ENCODE assay signal across 13 mouse cellular contexts in the genomic region with DNA sequence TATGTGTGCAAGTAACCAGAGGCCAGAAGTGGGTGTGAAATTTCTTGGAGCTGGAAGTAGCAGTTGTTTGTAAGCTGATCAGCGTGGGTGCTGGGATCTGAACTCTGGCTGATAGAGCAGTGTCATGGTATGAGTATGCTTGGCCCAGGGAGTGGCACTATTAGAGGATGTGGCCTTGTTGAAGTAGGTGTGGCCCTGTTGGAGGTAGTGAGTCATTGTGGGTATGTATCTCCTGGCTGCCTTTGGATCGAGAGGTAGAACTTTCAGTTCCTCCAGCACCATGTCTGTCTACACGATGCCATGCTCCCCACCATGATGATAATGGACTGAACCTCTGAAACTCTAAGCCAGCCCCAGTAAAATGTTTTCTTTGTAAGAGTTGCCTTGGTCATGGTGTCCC. TPM values are rescaled to one million over a fixed set of nuclear protein-coding genes. Genes with fewer than 3 reads are reported as not detected.
A peak's percentile ranks its signal among the peaks of the same experiment; 100 is the strongest.
DNase-seq lines count a peak whose midpoint lies in the region; ATAC-seq and TF ChIP-seq lines count a peak whose summit lies in the region.
"Had no signal": no experiment of that assay in that cellular context is flagged by ENCODE, and none has a peak within 500 bp of the region (broad histone marks: within the 10 kb centered on the region; RNA-seq: fewer than 3 reads in every experiment).

No protein-coding gene starts in this region.

- TF ChIP-seq EP300 in CH12.LX (IDR thresholded peaks at IDR 0.05; ENCODE audit: low read length) = 0 out of 2 replicates have a peak, but pooled peaks have one; percentile 10

- no peak overlapping the region for H3K4me3 ChIP-seq in CH12.LX (replicated peaks in 1 of 3; ENCODE audit: low read depth in 2 of 3, low read length in 2 of 3, poor library complexity in 1 of 3)
- no peak overlapping the region for H3K4me3 ChIP-seq in midbrain, embryonic 15.5 days
- H3K4me3 ChIP-seq: embryonic facial prominence, embryonic 15.5 days; heart, embryonic 10.5 days had no signal

- no peak for TF ChIP-seq POLR2A in CH12.LX (IDR thresholded peaks at IDR 0.05; ENCODE audit: low read depth, low read length)

- H3K4me2 ChIP-seq in CH12.LX (ENCODE audit: insufficient read depth, low read depth, poor library complexity, severe bottlenecking) = no peak overlapping the region
- H3K4me2 ChIP-seq in midbrain, embryonic 15.5 days = no peak overlapping the region
- H3K4me2 ChIP-seq: embryonic facial prominence, embryonic 15.5 days; hindbrain, embryonic 14.5 days had no signal

- no peak overlapping the region for H3K9ac ChIP-seq in CH12.LX (ENCODE audit: insufficient read depth, low read depth)
- H3K9ac ChIP-seq in midbrain, embryonic 15.5 days = no peak overlapping the region
- H3K9ac ChIP-seq: embryonic facial prominence, embryonic 15.5 days; hindbrain, embryonic 14.5 days had no signal

- in situ Hi-C loops in CH12.LX (cut with MboI; ENCODE audit: low pct_ligation_motif_present, low pct_unique_long_range_greater_than_20kb, low sequenced_read_pairs) = loop anchor here (25.0 kb wide), 1 partner anchor 432 kb away; no protein-coding TSS in a partner anchor

- no peaks in the 10 kb centered on the region for H3K79me2 ChIP-seq in CH12.LX (replicated peaks; ENCODE audit: control insufficient read depth, extremely low read depth, insufficient read depth, poor library complexity, severe bottlenecking)

- no peak for TF ChIP-seq CTCF in CH12.LX (conservative IDR thresholded peaks at IDR 0.05 in 1 of 2, IDR thresholded peaks at IDR 0.05 in 1 of 2; ENCODE audit: low read depth in 2 of 2, low read length in 2 of 2)

- peaks cover 6 to 20% of the 10 kb centered on the region in 2 experiments; a peak in 3 of 4 replicates for H3K4me1 ChIP-seq in CH12.LX (ENCODE audit: control insufficient read depth in 1 of 2, insufficient read depth in 2 of 2)
- H3K4me1 ChIP-seq in midbrain, embryonic 15.5 days = 0 out of 2 replicates have a peak, but pooled peaks cover 4% of the 10 kb centered on the region

- peak; percentile 39 to 51 for DNase-seq in B cell, adult 2 months
- DNase-seq in CH12.LX (ENCODE audit: extremely low read depth) = peak; percentile 69
- peak; percentile 26 to 57 for DNase-seq in monocyte, adult 2 months (ENCODE audit: low read depth in 1 of 2, low spot score in 2 of 2)
- DNase-seq in retina, postnatal 1 day = no peak
- no peak for DNase-seq in cerebellum, postnatal 10 days
- no peak for DNase-seq in neural tube, embryonic 10.5 days (ENCODE audit: extremely low spot score, low spot score)
- DNase-seq: cerebellum, postnatal 25 days; kidney, postnatal 36 days had no signal

- peaks cover 2% of the 10 kb centered on the region for H3K27me3 ChIP-seq in CH12.LX (replicated peaks)
- no peaks in the 10 kb centered on the region for H3K27me3 ChIP-seq in midbrain, embryonic 15.5 days (replicated peaks)
- H3K27me3 ChIP-seq: embryonic facial prominence, embryonic 15.5 days had no signal

- dilution Hi-C loops in CH12.LX (cut with MboI; ENCODE audit: extremely low pct_ligation_motif_present, extremely low pct_unique_long_range_greater_than_20kb, low sequenced_read_pairs) = no loop called here

- no peak overlapping the region for H3K27ac ChIP-seq in CH12.LX (ENCODE audit: insufficient read depth, low read depth)
- no peak overlapping the region for H3K27ac ChIP-seq in midbrain, embryonic 15.5 days
- H3K27ac ChIP-seq: embryonic facial prominence, embryonic 15.5 days; heart, embryonic 10.5 days; hindbrain, embryonic 14.5 days had no signal

- ATAC-seq in inflammation-experienced regulatory T-cells, adult 6 months = peak; percentile 84
- ATAC-seq in midbrain, embryonic 15.5 days (replicated peaks) = no peak

- TF ChIP-seq RAD21 in CH12.LX (IDR thresholded peaks at IDR 0.05; ENCODE audit: low read depth, low read length) = no peak

- 94% methylated on average over 3 of the region's 3 CpGs for WGBS in midbrain, embryonic 15.5 days

- H3K36me3 ChIP-seq in CH12.LX (replicated peaks in 1 of 2; ENCODE audit: control insufficient read depth in 1 of 2, insufficient read depth in 1 of 2, low read length in 1 of 2) = no peaks in the 10 kb centered on the region
- no peaks in the 10 kb centered on the region for H3K36me3 ChIP-seq in midbrain, embryonic 15.5 days (replicated peaks)
- H3K36me3 ChIP-seq: embryonic facial prominence, embryonic 15.5 days; heart, embryonic 10.5 days had no signal

- peaks cover 3% of the 10 kb centered on the region for H3K9me3 ChIP-seq in CH12.LX (replicated peaks; ENCODE audit: low read length)
- no peaks in the 10 kb centered on the region for H3K9me3 ChIP-seq in midbrain, embryonic 15.5 days
- H3K9me3 ChIP-seq: embryonic facial prominence, embryonic 15.5 days; heart, embryonic 10.5 days had no signal

TF ChIP-seq in CH12.LX, 34 proteins besides CTCF, POLR2A, EP300 and RAD21:
- TF ChIP-seq CHD1 (IDR thresholded peaks at IDR 0.05; ENCODE audit: low read depth, low read length) (no peak), PAX5 (IDR thresholded peaks at IDR 0.05; ENCODE audit: low read length) (no peak), E2F4 (IDR thresholded peaks at IDR 0.05; ENCODE audit: insufficient replicate concordance, low read depth, low read length) (no peak), MAFK (IDR thresholded peaks at IDR 0.05; ENCODE audit: insufficient replicate concordance, low read length) (no peak), GABPA (IDR thresholded peaks at IDR 0.05; ENCODE audit: insufficient replicate concordance, low read depth, low read length) (no peak), ETS1 (conservative IDR thresholded peaks at IDR 0.05; ENCODE audit: low read depth, low read length) (no peak), ZNF384 (IDR thresholded peaks at IDR 0.05; ENCODE audit: low read depth, low read length) (no peak), ZC3H11A (IDR thresholded peaks at IDR 0.05; ENCODE audit: low read depth, low read length) (no peak), MAX (IDR thresholded peaks at IDR 0.05; ENCODE audit: low read length) (no peak), IRF4 (IDR thresholded peaks at IDR 0.05; ENCODE audit: low read depth, low read length) (peak; percentile 39; the same call in 1 of the 2 replicates), ZMIZ1 (IDR thresholded peaks at IDR 0.05; ENCODE audit: low read depth, low read length) (no peak), TBP (conservative IDR thresholded peaks at IDR 0.05; ENCODE audit: low read depth, low read length) (no peak), SIN3A (IDR thresholded peaks at IDR 0.05; ENCODE audit: low read length) (no peak), MYC (IDR thresholded peaks at IDR 0.05; ENCODE audit: low read depth, low read length) (0 out of 2 replicates have a peak, but pooled peaks have one; percentile 57), JUN (IDR thresholded peaks at IDR 0.05; ENCODE audit: insufficient read depth, low read depth, low read length) (peak; percentile 46; the same call in 1 of the 2 replicates), JUND (conservative IDR thresholded peaks at IDR 0.05; ENCODE audit: low read depth, low read length) (peak; percentile 51; the same call in 1 of the 2 replicates)

RNA-seq across cellular contexts. Expression of a gene that starts 16.4 kb away (rescaled TPM):
- total RNA-seq in CH12.LX (2012; rRNA removed) = 26.6 and 27.2 TPM in 2 replicates
- total RNA-seq in CH12.LX (2014; rRNA removed) = 39.6 and 45.4 TPM in 2 replicates
- polyA plus RNA-seq in CH12.LX (2012; ENCODE audit: insufficient read length, low read depth) = 24.0 and 25.0 TPM in 2 replicates
- polyA plus RNA-seq in inflammation-experienced regulatory T-cells, adult 6 months (2017; shearing (Covaris generic)) = 100 to 1,000 TPM in 1 of 3 experiments, 10 to 100 TPM in 2; 73.0 to 117 (median 87.5) TPM
- polyA plus RNA-seq in midbrain, embryonic 15.5 days (2015; fragmentation: Nextera tagmentation; extraction: Ambion mirVana) = 46.4 and 47.1 TPM in 2 replicates

RNA-seq across cellular contexts. Expression of a gene that starts 53.4 kb away (rescaled TPM):
- total RNA-seq in CH12.LX (2012; rRNA removed) (92.1 and 106 TPM in 2 replicates), CH12.LX (2014; rRNA removed) (133 and 147 TPM in 2 replicates)
- polyA plus RNA-seq in CH12.LX (2012; ENCODE audit: insufficient read length, low read depth) = 254 and 256 TPM in 2 replicates
- 10 to 100 TPM; 17.4 to 35.2 (median 18.9) TPM for polyA plus RNA-seq in inflammation-experienced regulatory T-cells, adult 6 months (2017; shearing (Covaris generic))
- 113 and 120 TPM in 2 replicates for polyA plus RNA-seq in midbrain, embryonic 15.5 days (2015; fragmentation: Nextera tagmentation; extraction: Ambion mirVana)

Comparison
In these comparisons a context has a peak if more than half of its experiments do, and no peak if none do; other contexts are left out.
1. DNase-seq: peak in B cell, adult 2 months (2 of 2), CH12.LX (single experiment) and monocyte, adult 2 months (2 of 2); none in retina, postnatal 1 day (single experiment), cerebellum, postnatal 10 days (0 of 2) and neural tube, embryonic 10.5 days (single experiment).